Mouse (Mus musculus): ENCODE results near the gene 4930556J24Rik. TPM values are rescaled to one million over a fixed set of nuclear protein-coding genes. Genes with fewer than 3 reads are reported as not detected.

Gene 4930556J24Rik
- polyA plus RNA-seq, 1 experiment from 2014 or later = 0.29 TPM

GRCm38 (mm10) chr11:3997978-3998720 is 21.6 kb upstream of the 4930556J24Rik start:
- Histone ChIP-seq H3K4me2 (peak overlapping the region; percentile 58), H3K4me3 (ENCODE audit: low read depth, low read length) (peak overlapping the region; percentile 30), H3K9ac (ENCODE audit: low read depth, low read length) (no peak overlapping the region), H3K9me3 (ENCODE audit: control insufficient read depth, low read length) (no peaks in the 10 kb centered on the region), H3K27ac (ENCODE audit: low read depth, low read length) (no peak overlapping the region), H3K4me1 (replicated peaks; ENCODE audit: control insufficient read depth, insufficient read depth, low read length) (no peaks in the 10 kb centered on the region), H3K27me3 (replicated peaks; ENCODE audit: control insufficient read depth, insufficient read depth, low read length) (peaks cover 34% of the 10 kb centered on the region), H3K36me3 (ENCODE audit: control insufficient read depth, insufficient read depth, low read length) (no peaks in the 10 kb centered on the region)
- DNase-seq (ENCODE audit: low spot score) (peak; percentile 43), ATAC-seq (replicated peaks; ENCODE audit: low FRiP score) (no peak)
- 5% methylated on average over 66 of the region's 66 CpGs for WGBS

GRCm38 (mm10) chr11:3996840-3997239 is 20.3 kb upstream of the 4930556J24Rik start:
- DNase-seq (ENCODE audit: low spot score) = no peak
- Histone ChIP-seq H3K36me3 (ENCODE audit: control insufficient read depth, insufficient read depth, low read length) (no peaks in the 10 kb centered on the region), H3K4me2 (no peak overlapping the region), H3K9ac (ENCODE audit: low read depth, low read length) (no peak overlapping the region), H3K27me3 (replicated peaks; ENCODE audit: control insufficient read depth, insufficient read depth, low read length) (peaks cover 34% of the 10 kb centered on the region), H3K4me3 (ENCODE audit: low read depth, low read length) (no peak overlapping the region), H3K9me3 (ENCODE audit: control insufficient read depth, low read length) (no peaks in the 10 kb centered on the region), H3K4me1 (replicated peaks; ENCODE audit: control insufficient read depth, insufficient read depth, low read length) (no peaks in the 10 kb centered on the region), H3K27ac (ENCODE audit: low read depth, low read length) (no peak overlapping the region)
- WGBS = 73% methylated on average over 3 of the region's 3 CpGs
- ATAC-seq (replicated peaks; ENCODE audit: low FRiP score) = no peak

GRCm38 (mm10) chr11:3995511-3995910 is 18.9 kb upstream of the 4930556J24Rik start:
- Histone ChIP-seq H3K4me2 (no peak overlapping the region), H3K9me3 (ENCODE audit: control insufficient read depth, low read length) (no peaks in the 10 kb centered on the region), H3K27me3 (replicated peaks; ENCODE audit: control insufficient read depth, insufficient read depth, low read length) (peaks cover 34% of the 10 kb centered on the region), H3K36me3 (ENCODE audit: control insufficient read depth, insufficient read depth, low read length) (no peaks in the 10 kb centered on the region), H3K9ac (ENCODE audit: low read depth, low read length) (no peak overlapping the region), H3K4me3 (ENCODE audit: low read depth, low read length) (no peak overlapping the region), H3K27ac (ENCODE audit: low read depth, low read length) (no peak overlapping the region), H3K4me1 (replicated peaks; ENCODE audit: control insufficient read depth, insufficient read depth, low read length) (no peaks in the 10 kb centered on the region)
- 61% methylated on average over 5 of the region's 5 CpGs for WGBS
- no peak for ATAC-seq (replicated peaks; ENCODE audit: low FRiP score)
- DNase-seq (ENCODE audit: low spot score) = no peak

- no peaks in the 10 kb centered on the region for H3K9me3 ChIP-seq (ENCODE audit: control insufficient read depth, low read length)
These were observed 17.3 kb upstream of the 4930556J24Rik start for GRCm38 (mm10) chr11:3993914-3994313.

GRCm38 (mm10) chr11:3993132-3993531 is 16.6 kb upstream of the 4930556J24Rik start:
- Histone ChIP-seq H3K4me2 (no peak overlapping the region), H3K27ac (ENCODE audit: low read depth, low read length) (no peak overlapping the region), H3K4me3 (ENCODE audit: low read depth, low read length) (no peak overlapping the region), H3K4me1 (replicated peaks; ENCODE audit: control insufficient read depth, insufficient read depth, low read length) (no peaks in the 10 kb centered on the region), H3K9ac (ENCODE audit: low read depth, low read length) (no peak overlapping the region), H3K27me3 (replicated peaks; ENCODE audit: control insufficient read depth, insufficient read depth, low read length) (peaks cover 16% of the 10 kb centered on the region), H3K9me3 (ENCODE audit: control insufficient read depth, low read length) (no peaks in the 10 kb centered on the region), H3K36me3 (ENCODE audit: control insufficient read depth, insufficient read depth, low read length) (no peaks in the 10 kb centered on the region)
- 70% methylated on average over 6 of the region's 6 CpGs for WGBS
- no peak for ATAC-seq (replicated peaks; ENCODE audit: low FRiP score)
- no peak for DNase-seq (ENCODE audit: low spot score)

More at GRCm38 (mm10) chr11:3993914-3994313, 17.3 kb upstream of the 4930556J24Rik start:
- H3K4me2 ChIP-seq = no peak overlapping the region
- H3K4me1 ChIP-seq (replicated peaks; ENCODE audit: control insufficient read depth, insufficient read depth, low read length) = no peaks in the 10 kb centered on the region
- ATAC-seq (replicated peaks; ENCODE audit: low FRiP score) (no peak), DNase-seq (ENCODE audit: low spot score) (no peak)
- no peaks in the 10 kb centered on the region for H3K36me3 ChIP-seq (ENCODE audit: control insufficient read depth, insufficient read depth, low read length)
- H3K9ac ChIP-seq (ENCODE audit: low read depth, low read length) = no peak overlapping the region
- 76% methylated on average over 6 of the region's 6 CpGs for WGBS
- peaks cover 24% of the 10 kb centered on the region for H3K27me3 ChIP-seq (replicated peaks; ENCODE audit: control insufficient read depth, insufficient read depth, low read length)
- H3K4me3 ChIP-seq (ENCODE audit: low read depth, low read length) = no peak overlapping the region
- H3K27ac ChIP-seq (ENCODE audit: low read depth, low read length) = no peak overlapping the region

GRCm38 (mm10) chr11:3989748-3990147 is 13.2 kb upstream of the 4930556J24Rik start:
- Histone ChIP-seq H3K4me3 (ENCODE audit: low read depth, low read length) (no peak overlapping the region), H3K27ac (ENCODE audit: low read depth, low read length) (no peak overlapping the region), H3K4me2 (no peak overlapping the region), H3K9me3 (ENCODE audit: control insufficient read depth, low read length) (no peaks in the 10 kb centered on the region), H3K27me3 (replicated peaks; ENCODE audit: control insufficient read depth, insufficient read depth, low read length) (peaks cover 7% of the 10 kb centered on the region; the same call in 1 of the 2 replicates), H3K36me3 (ENCODE audit: control insufficient read depth, insufficient read depth, low read length) (no peaks in the 10 kb centered on the region), H3K4me1 (replicated peaks; ENCODE audit: control insufficient read depth, insufficient read depth, low read length) (no peaks in the 10 kb centered on the region), H3K9ac (ENCODE audit: low read depth, low read length) (no peak overlapping the region)
- no peak for ATAC-seq (replicated peaks; ENCODE audit: low FRiP score)
- no peak for DNase-seq (ENCODE audit: low spot score)
- WGBS = 57% methylated on average over 3 of the region's 3 CpGs

GRCm38 (mm10) chr11:3983863-3984745 is 7.5 kb upstream of the 4930556J24Rik start:
- peak overlapping the region; percentile 61 for H3K4me2 ChIP-seq
- 11% methylated on average over 15 of the region's 15 CpGs for WGBS
- peak overlapping the region; percentile 38 for H3K4me3 ChIP-seq (ENCODE audit: low read depth, low read length)
- ATAC-seq (replicated peaks; ENCODE audit: low FRiP score) (peak; percentile 50), DNase-seq (ENCODE audit: low spot score) (peak; percentile 40)
- 0 out of 2 replicates have a peak, but pooled peaks cover 2% of the 10 kb centered on the region for H3K4me1 ChIP-seq (replicated peaks; ENCODE audit: control insufficient read depth, insufficient read depth, low read length)
- no peaks in the 10 kb centered on the region for H3K9me3 ChIP-seq (ENCODE audit: control insufficient read depth, low read length)
- H3K27me3 ChIP-seq (replicated peaks; ENCODE audit: control insufficient read depth, insufficient read depth, low read length) = peaks cover 30% of the 10 kb centered on the region
- no peak overlapping the region for H3K9ac ChIP-seq (ENCODE audit: low read depth, low read length)
- H3K36me3 ChIP-seq (ENCODE audit: control insufficient read depth, insufficient read depth, low read length) = peaks cover 3% of the 10 kb centered on the region
- 0 out of 2 replicates have a peak overlapping the region, but pooled peaks have one; percentile 3 for H3K27ac ChIP-seq (ENCODE audit: low read depth, low read length)

GRCm38 (mm10) chr11:3983291-3983862 is 6.8 kb upstream of the 4930556J24Rik start, which contains the start of gene Gal3st1:
Gene Gal3st1 (plus strand): TSS chr11:3983636.
- no peak within 1 kb of the TSS for H3K9ac ChIP-seq (ENCODE audit: low read depth, low read length)
- peaks cover 30% of the 10 kb centered on the region for H3K27me3 ChIP-seq (replicated peaks; ENCODE audit: control insufficient read depth, insufficient read depth, low read length)
- WGBS = 5% methylated on average over 22 of the region's 37 CpGs
- 0 out of 2 replicates have a peak within 1 kb of the TSS, but pooled peaks have one; percentile 3 for H3K27ac ChIP-seq (ENCODE audit: low read depth, low read length)
- peaks cover 10% of the 10 kb centered on the region for H3K36me3 ChIP-seq (ENCODE audit: control insufficient read depth, insufficient read depth, low read length)
- ATAC-seq (replicated peaks; ENCODE audit: low FRiP score) (peak; percentile 41), DNase-seq (ENCODE audit: low spot score) (no peak)
- H3K9me3 ChIP-seq (ENCODE audit: control insufficient read depth, low read length) = no peaks in the 10 kb centered on the region
- 0 out of 2 replicates have a peak, but pooled peaks cover 2% of the 10 kb centered on the region for H3K4me1 ChIP-seq (replicated peaks; ENCODE audit: control insufficient read depth, insufficient read depth, low read length)
- H3K4me2 ChIP-seq = peak within 1 kb of the TSS; percentile 61
- peak within 1 kb of the TSS; percentile 38 for H3K4me3 ChIP-seq (ENCODE audit: low read depth, low read length)

Data from liver, embryonic 11.5 days (tissue).